Mouse (Mus musculus): ENCODE measurements at regions not wholly inside any gene's neighbourhood (a gene's known extent, or its start where the extent isn't known, plus 50 kb on each side); places are given as distances from the start of the nearest gene placed in this dataset.

GRCm38 (mm10) chr3:147041201-147041600 lies 189.0 kb downstream of the Ttll7 start:
- DNase-seq, result no peak

- DNase-seq, result no peak
These were observed 190.7 kb downstream of the Ttll7 start for GRCm38 (mm10) chr3:147042911-147043310.

DNA sequence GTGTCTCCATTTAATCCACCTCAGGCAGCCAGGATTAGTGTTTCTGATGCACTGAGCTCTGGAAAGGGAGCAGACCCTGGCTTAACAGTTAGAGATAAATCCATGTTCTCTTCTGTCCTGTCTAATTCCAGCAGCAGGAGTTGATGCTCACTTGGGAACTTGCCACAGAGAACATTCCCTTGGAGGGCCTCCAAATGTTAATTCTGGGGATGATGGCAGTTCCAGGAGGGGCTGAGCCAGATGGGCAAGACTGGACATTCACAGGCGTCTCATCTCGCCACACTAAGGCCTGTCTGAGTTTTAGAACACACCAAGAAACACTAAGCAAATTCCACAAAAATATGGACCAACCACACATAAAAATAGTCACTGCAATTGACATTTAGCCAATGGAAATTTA lies 194.5 kb downstream of the Ttll7 start:
- peak; percentile 53 for DNase-seq

DNA sequence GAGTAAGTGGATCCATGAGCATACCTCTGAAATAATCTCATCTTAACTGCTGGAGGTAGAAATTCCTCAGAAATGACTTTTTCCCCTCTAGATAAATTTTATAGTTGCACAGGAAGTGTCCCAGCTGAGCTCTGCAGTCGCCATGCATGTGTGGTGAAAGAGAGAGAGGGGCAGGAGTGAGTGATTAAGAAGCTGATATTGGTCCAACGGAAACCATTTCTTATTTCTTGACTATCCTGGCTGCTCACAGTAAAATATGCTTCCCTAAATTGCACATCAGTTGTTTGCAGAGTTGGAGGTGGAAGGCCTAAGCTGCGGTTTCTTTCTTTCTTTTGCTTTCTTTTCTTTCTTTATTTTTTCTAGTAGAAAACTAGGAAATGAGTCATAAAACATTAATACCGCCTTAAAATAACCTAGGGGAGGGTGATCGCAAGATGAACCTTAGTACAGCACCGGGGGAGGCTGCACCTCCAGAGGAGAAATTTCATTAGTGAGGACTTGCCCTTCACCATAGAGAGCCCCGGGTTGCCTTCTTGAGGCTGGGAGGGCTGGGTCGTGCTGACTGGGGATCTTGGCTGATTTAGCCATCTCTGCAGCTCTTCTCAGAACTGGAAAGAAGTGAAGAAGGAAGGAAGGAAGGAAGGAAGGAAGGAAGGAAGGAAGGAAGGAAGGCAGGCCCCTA lies 202.1 kb downstream of the Ttll7 start:
- no peak for DNase-seq

- DNase-seq, result no peak
These were observed 205.7 kb downstream of the Ttll7 start for GRCm38 (mm10) chr3:147057874-147058273.

GRCm38 (mm10) chr3:147060659-147061058 lies 208.5 kb downstream of the Ttll7 start:
- no peak for DNase-seq

- no peak for DNase-seq
These were observed 210.3 kb downstream of the Ttll7 start for GRCm38 (mm10) chr3:147062451-147062850.

GRCm38 (mm10) chr3:147063578-147064442 lies 211.6 kb downstream of the Ttll7 start:
- peak; percentile 30 for DNase-seq

- DNase-seq, result no peak
These were observed 212.3 kb downstream of the Ttll7 start for GRCm38 (mm10) chr3:147064443-147064868.

DNA sequence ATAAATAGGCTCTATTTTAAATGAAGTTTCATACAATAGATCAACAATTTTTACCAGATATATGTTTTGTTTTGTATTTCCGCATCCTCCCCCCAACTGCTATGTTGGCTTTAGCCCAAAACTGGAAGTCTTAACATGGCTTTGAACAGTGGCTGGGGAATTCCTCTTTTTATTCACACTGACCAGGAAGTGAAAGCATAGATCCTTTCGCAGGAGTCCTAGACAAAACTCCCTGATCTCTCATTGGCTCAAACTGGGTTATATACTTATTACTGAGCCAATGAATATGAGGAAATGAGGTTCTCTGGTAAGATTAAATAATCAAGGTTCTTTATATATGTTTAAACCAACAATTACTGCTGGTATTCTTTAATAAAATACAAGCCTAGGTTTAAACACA lies 218.8 kb downstream of the Ttll7 start:
- DNase-seq, result no peak

DNA sequence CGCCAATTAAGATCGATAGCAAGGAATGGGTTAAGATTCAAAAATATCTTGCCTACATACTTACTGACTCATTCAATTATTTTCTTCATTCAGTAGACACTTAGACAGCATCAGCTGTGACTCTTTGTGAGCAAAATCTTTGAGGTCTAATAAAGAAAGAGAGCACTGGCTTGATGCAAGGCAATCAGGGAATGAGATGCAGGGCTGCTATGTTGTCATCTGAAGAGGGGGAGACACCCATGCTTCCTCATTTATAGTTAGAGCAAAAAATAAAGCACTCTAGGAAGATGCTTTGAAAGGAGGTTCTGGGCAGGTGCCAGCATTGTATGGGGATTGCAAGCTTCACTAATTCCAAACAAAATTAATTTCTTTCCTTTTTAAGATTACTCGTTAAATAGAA lies 228.0 kb downstream of the Ttll7 start:
- no peak for DNase-seq

GRCm38 (mm10) chr3:147080768-147081448 lies 228.7 kb downstream of the Ttll7 start:
- no peak for DNase-seq

DNA sequence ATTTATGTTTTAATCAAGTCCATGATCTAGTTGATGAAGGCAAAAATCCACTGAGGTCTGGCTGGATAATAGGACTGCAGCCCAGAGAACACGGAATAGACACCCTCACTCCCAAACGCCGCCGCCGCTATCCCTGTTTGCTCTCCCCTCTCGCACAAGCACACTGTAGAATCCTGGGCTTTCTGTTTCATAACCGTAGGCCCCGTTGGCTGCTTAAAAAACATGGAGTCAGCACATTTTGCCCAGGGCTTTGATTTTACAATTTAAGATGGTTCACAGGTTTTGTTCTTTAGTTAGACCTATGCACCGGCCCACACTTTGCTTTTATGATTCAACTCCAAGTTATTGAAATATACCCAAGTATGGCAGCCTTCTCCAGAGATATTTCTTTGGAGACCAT lies 229.6 kb downstream of the Ttll7 start:
- DNase-seq, result no peak

GRCm38 (mm10) chr3:147082255-147082943 lies 230.2 kb downstream of the Ttll7 start:
- no peak for DNase-seq

DNA sequence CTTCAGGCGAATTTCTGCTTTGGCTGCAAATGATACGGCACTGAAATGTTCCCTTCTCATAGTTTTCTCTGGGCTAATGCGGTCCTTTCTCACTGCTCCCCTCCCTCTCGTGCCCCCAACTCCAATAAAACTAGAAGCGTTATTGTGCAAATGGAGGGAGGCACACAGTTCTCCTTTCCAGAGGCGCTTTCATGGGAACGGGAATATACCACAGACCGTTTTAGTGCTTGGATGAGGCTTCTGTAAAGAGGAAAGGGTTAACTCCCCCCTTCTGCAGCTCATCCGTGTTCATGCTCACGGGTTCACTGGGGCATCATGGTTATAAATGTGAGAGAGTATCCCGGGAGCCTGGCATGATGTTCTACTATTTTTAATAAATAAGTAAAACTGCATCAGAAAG lies 231.2 kb downstream of the Ttll7 start:
- DNase-seq, result no peak

- DNase-seq, result no peak
These were observed 231.7 kb downstream of the Ttll7 start for GRCm38 (mm10) chr3:147083823-147084222.

DNA sequence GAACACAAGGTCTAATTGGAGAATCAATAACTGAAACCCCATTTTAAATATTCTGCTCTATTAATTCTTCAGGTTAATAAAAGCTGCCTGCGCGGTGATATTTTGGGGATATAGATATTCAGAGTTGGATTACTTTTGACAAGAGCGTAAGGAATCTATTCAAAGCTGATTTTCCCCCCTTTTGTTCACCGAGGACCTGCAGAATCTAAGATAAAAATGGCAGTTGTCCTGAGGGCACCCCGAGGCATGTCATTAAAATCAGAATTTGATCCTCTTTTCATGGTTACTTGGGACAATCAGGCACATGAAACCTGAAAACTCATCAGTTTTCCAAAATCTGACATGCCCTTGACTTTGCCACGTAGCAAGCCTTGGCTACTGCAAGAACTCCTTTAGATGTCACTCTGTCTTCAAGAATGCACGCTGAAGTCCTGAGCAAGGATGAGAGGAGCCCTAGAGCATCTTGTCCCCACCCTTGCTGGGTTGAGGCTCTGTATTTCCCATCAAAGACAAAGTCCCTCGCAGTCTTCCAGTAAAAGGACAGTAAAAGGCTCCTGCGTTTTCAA lies 232.5 kb downstream of the Ttll7 start:
- no peak for DNase-seq

- no peak for DNase-seq
These were observed 236.0 kb downstream of the Ttll7 start for GRCm38 (mm10) chr3:147088171-147088570.

DNA sequence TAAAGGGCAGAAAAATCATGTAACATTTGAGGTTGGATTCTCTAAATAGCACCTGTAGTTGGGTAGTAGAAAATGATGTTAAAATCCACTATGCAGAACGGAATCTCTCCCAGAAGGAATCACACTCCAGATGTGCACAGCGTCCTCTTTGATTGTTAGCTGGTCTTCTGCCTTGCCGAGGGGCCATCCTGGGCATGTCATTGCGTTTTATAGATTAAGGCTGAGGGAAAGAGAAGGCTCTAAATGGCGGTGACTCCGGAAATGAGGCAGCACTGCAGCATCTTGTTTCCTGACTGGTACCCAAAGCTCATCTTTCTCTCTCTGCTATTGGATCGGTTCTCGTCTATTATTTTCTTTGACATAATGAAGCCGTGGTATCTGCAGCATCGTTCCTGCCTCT lies 237.5 kb downstream of the Ttll7 start:
- DNase-seq, result no peak

DNA sequence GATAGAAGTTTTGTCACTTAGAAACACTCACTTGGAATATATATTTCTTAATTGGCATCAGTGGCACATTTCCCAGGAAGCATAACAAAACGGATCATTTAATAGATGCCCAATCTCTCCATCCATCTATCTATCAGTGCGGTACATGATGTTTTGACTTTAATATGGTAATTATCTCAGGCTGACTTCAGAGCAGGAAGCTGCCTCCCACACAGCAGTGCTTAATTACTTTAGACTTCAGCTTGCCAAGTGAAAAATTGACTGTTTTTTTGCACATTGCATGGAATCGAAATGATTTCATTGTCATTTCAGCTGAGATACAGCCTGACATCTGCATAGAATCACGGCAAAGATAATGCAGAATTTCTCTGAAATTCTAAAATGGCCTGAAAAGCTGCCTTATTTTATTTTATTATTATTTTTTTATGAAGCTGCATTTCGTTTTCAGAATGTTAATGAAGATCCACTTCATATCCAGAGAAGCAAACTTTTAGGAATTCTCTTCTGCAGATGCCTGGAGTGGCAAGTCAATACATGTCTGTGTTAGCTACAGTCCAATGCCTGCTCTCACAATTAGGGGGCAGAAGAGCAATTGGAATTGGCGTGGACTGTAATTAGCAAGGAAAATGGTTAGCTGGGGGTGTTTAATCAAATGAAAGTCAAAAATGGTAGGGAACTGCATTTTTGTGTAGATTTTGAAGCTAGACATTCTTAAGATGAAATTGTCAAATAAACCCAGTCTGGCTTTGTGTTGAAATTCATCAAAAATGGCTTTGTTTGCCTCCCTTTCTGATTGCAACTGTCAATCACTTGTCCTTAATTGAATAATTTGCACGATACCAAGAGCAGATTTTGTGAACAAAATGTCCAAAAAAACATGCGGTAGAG lies 240.3 kb downstream of the Ttll7 start:
- no peak for DNase-seq

- no peak for DNase-seq
These were observed 240.9 kb downstream of the Ttll7 start for GRCm38 (mm10) chr3:147093076-147093380.

- no peak for DNase-seq
These were observed 244.0 kb downstream of the Ttll7 start for GRCm38 (mm10) chr3:147096179-147096578.
